Mouse (Mus musculus): ENCODE results near the gene Erv3.

DNA sequence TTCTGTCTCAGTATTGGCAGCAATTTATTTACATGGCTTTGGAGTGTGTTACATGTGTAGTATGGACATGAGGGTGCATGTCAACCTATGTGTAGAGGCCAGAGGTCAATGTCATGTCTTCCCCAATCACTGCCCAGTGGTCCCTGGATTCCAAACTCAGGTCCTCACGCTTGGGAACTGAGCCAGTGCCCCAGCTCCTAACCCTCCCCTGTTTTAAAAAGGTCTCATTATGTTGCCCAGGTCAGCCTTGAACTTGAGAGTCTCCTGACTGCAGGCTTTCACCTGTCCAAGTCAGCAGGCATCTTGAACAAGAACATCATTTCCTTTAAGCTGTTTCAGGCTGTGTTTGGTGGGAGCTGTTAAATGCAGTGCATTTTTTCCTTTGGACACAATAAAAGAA lies 49.4 kb upstream of the Erv3 start:
- TF ChIP-seq GATA1 (IDR thresholded peaks at IDR 0.05; ENCODE audit: borderline replicate concordance, low read length) (no peak), FLI1 (IDR thresholded peaks at IDR 0.05; ENCODE audit: low read length) (no peak)
